Mouse (Mus musculus) kidney, adult 2 months (tissue): ENCODE measurements around the gene Nid2.

Experiments
- CTCF ChIP-seq: fragments of 200-500 bp; conservative IDR thresholded peaks from 2 replicates; pipeline ENCODE4 v1.5.1; 2011; ENCODE audit warnings: low read depth, mild to moderate bottlenecking, control low read depth, low read length, moderate library complexity, mixed read lengths; ENCODE audit not compliant: insufficient read depth, insufficient read length
- POLR2A ChIP-seq: fragments of 200-500 bp; IDR thresholded peaks from one replicate; pipeline ENCODE4 v1.6.1; 2011; ENCODE audit warnings: low read depth, low read length, control low read depth

DNA sequence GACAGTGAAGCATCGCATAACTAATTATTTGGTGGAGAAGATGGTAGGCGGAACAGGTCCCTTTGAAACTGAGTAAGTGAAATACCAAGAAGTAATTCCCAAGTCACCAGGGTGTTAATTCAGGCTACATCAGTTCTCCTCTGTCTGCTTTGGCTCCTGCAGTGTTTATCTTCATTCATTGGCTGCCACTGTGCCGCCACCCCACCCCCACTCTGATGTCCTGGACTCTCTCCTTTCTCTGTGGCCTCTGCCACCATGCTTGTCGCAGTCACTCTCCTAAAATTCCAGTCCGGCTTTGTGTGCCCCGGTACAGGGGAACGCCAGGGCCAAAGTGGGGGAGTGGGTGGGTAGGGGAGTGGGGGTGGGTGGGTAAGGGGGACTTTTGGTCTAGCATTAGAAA is 9.7 kb downstream of the Nid2 start:
- no peak for TF ChIP-seq POLR2A
- no peak for TF ChIP-seq CTCF
